Mouse (Mus musculus): ENCODE measurements around the gene Gdf11. TPM values are rescaled to one million over a fixed set of nuclear protein-coding genes. Genes with fewer than 3 reads are reported as not detected.

Gene Gdf11
- total and polyA plus RNA-seq, 3 experiments, result 3.4 to 7.3 (median 4.5) TPM

GRCm38 (mm10) chr10:128917400-128917799, 25.9 kb upstream of the Gdf11 start:
- H3K27me3 ChIP-seq (replicated peaks), result peaks cover 2% of the 10 kb centered on the region

GRCm38 (mm10) chr10:128916665-128917064, 25.1 kb upstream of the Gdf11 start:
- in situ Hi-C loops (cut with MboI; ENCODE audit: low pct_ligation_motif_present, low pct_unique_long_range_greater_than_20kb, low sequenced_read_pairs) (no loop called here), dilution Hi-C loops (cut with MboI; ENCODE audit: extremely low pct_ligation_motif_present, extremely low pct_unique_long_range_greater_than_20kb, low sequenced_read_pairs) (no loop called here)
- Histone ChIP-seq H3K79me2 (replicated peaks; ENCODE audit: control insufficient read depth, extremely low read depth, insufficient read depth, poor library complexity, severe bottlenecking) (no peaks in the 10 kb centered on the region), H3K27me3 (replicated peaks) (peaks cover 2% of the 10 kb centered on the region), H3K36me3 (replicated peaks in 1 of 2; ENCODE audit: control insufficient read depth in 1 of 2, insufficient read depth in 1 of 2, low read length in 1 of 2) (peaks cover 11 to 48% of the 10 kb centered on the region in 2 experiments), H3K4me2 (ENCODE audit: insufficient read depth, low read depth, poor library complexity, severe bottlenecking) (no peak overlapping the region), H3K4me3 (replicated peaks in 1 of 3; ENCODE audit: low read depth in 2 of 3, low read length in 2 of 3, poor library complexity in 1 of 3) (no peak overlapping the region), H3K9me3 (replicated peaks; ENCODE audit: low read length) (no peaks in the 10 kb centered on the region), H3K4me1 (ENCODE audit: control insufficient read depth in 1 of 2, insufficient read depth in 2 of 2) (peaks cover 3 to 8% of the 10 kb centered on the region in 2 experiments; a peak in 2 of 4 replicates), H3K9ac (ENCODE audit: insufficient read depth, low read depth) (no peak overlapping the region), H3K27ac (ENCODE audit: insufficient read depth, low read depth) (no peak overlapping the region)
- no peak for DNase-seq (ENCODE audit: extremely low read depth)
- no peak for TF ChIP-seq ZKSCAN1 (IDR thresholded peaks at IDR 0.05; ENCODE audit: borderline replicate concordance, low read depth, low read length)
- TF ChIP-seq ZNF384 (IDR thresholded peaks at IDR 0.05; ENCODE audit: low read depth, low read length), result no peak
- no peak for TF ChIP-seq JUN (IDR thresholded peaks at IDR 0.05; ENCODE audit: insufficient read depth, low read depth, low read length)
- TF ChIP-seq POLR2AphosphoS2 (IDR thresholded peaks at IDR 0.05; ENCODE audit: low read depth, low read length), result no peak
- TF ChIP-seq E2F4 (IDR thresholded peaks at IDR 0.05; ENCODE audit: insufficient replicate concordance, low read depth, low read length), result no peak
- TF ChIP-seq ETS1 (conservative IDR thresholded peaks at IDR 0.05; ENCODE audit: low read depth, low read length), result no peak
- no peak for TF ChIP-seq GABPA (IDR thresholded peaks at IDR 0.05; ENCODE audit: insufficient replicate concordance, low read depth, low read length)
- TF ChIP-seq RAD21 (IDR thresholded peaks at IDR 0.05; ENCODE audit: low read depth, low read length), result no peak
- no peak for TF ChIP-seq SIN3A (IDR thresholded peaks at IDR 0.05; ENCODE audit: low read length)
- no peak for TF ChIP-seq MXI1 (IDR thresholded peaks at IDR 0.05; ENCODE audit: low read depth, low read length)
- TF ChIP-seq USF1 (IDR thresholded peaks at IDR 0.05; ENCODE audit: low read depth, low read length), result no peak
- TF ChIP-seq POLR2A (IDR thresholded peaks at IDR 0.05; ENCODE audit: low read depth, low read length), result no peak
- TF ChIP-seq NRF1 (IDR thresholded peaks at IDR 0.05; ENCODE audit: low read depth, low read length), result no peak
- no peak for TF ChIP-seq TCF12 (IDR thresholded peaks at IDR 0.05; ENCODE audit: low read depth, low read length)

More at GRCm38 (mm10) chr10:128917400-128917799, 25.9 kb upstream of the Gdf11 start:
- no peak for TF ChIP-seq MAZ (IDR thresholded peaks at IDR 0.05; ENCODE audit: low read depth, low read length)
- no peak for TF ChIP-seq ZMIZ1 (IDR thresholded peaks at IDR 0.05; ENCODE audit: low read depth, low read length)
- no peak for TF ChIP-seq MAX (IDR thresholded peaks at IDR 0.05; ENCODE audit: low read length)
- TF ChIP-seq NRF1 (IDR thresholded peaks at IDR 0.05; ENCODE audit: low read depth, low read length), result no peak
- TF ChIP-seq KAT2A (IDR thresholded peaks at IDR 0.05; ENCODE audit: insufficient replicate concordance, low read length), result no peak
- no peak for TF ChIP-seq ZNF384 (IDR thresholded peaks at IDR 0.05; ENCODE audit: low read depth, low read length)
- TF ChIP-seq ZKSCAN1 (IDR thresholded peaks at IDR 0.05; ENCODE audit: borderline replicate concordance, low read depth, low read length), result no peak
- Histone ChIP-seq H3K4me2 (ENCODE audit: insufficient read depth, low read depth, poor library complexity, severe bottlenecking) (no peak overlapping the region), H3K9me3 (replicated peaks; ENCODE audit: low read length) (no peaks in the 10 kb centered on the region), H3K4me1 (ENCODE audit: control insufficient read depth in 1 of 2, insufficient read depth in 2 of 2) (peaks cover 10 to 14% of the 10 kb centered on the region in 2 experiments), H3K9ac (ENCODE audit: insufficient read depth, low read depth) (no peak overlapping the region), H3K36me3 (replicated peaks in 1 of 2; ENCODE audit: control insufficient read depth in 1 of 2, insufficient read depth in 1 of 2, low read length in 1 of 2) (peaks cover 11 to 48% of the 10 kb centered on the region in 2 experiments), H3K27ac (ENCODE audit: insufficient read depth, low read depth) (no peak overlapping the region), H3K4me3 (replicated peaks in 1 of 3; ENCODE audit: low read depth in 2 of 3, low read length in 2 of 3, poor library complexity in 1 of 3) (no peak overlapping the region), H3K79me2 (replicated peaks; ENCODE audit: control insufficient read depth, extremely low read depth, insufficient read depth, poor library complexity, severe bottlenecking) (no peaks in the 10 kb centered on the region)
- no peak for DNase-seq (ENCODE audit: extremely low read depth)
- dilution Hi-C loops (cut with MboI; ENCODE audit: extremely low pct_ligation_motif_present, extremely low pct_unique_long_range_greater_than_20kb, low sequenced_read_pairs) (no loop called here), in situ Hi-C loops (cut with MboI; ENCODE audit: low pct_ligation_motif_present, low pct_unique_long_range_greater_than_20kb, low sequenced_read_pairs) (no loop called here)

All from CH12.LX (cell line).